Mouse (Mus musculus) testis, adult 2 months (tissue): ENCODE measurements around the gene Vrk3.

Source experiments
- CTCF ChIP-seq: fragments of 200-500 bp; IDR thresholded peaks from 2 replicates; pipeline ENCODE4 v1.5.1; 2012; ENCODE audit warnings: low read depth, mild to moderate bottlenecking, inconsistent platforms, low read length, moderate library complexity; ENCODE audit not compliant: control insufficient read depth, insufficient read depth, insufficient replicate concordance
- POLR2A ChIP-seq: fragments of 200-500 bp; IDR thresholded peaks from 2 replicates; pipeline ENCODE4 v1.6.1; 2012; ENCODE audit warnings: low read depth, mild to moderate bottlenecking, inconsistent platforms, low read length, moderate library complexity; ENCODE audit not compliant: control insufficient read depth

DNA sequence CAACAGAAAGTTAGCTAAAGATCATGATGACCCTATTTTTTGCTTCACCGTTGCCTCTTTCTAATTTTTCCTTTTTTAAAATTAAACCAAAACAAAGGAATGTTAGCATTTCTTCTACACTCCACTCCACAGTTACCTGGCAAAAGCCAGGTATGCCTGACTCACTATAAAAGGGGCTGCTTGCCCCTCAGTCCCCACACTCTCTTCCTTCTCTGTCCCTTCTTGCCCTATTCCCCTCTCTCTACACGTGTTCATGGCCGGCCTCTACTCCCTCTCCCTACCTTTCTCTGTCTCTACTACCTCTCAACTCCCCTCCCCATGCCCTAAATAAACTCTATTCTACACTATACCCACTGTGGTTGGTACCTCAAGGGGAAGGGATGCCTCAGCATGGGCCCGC, 1.1 kb upstream of the Vrk3 start:
- TF ChIP-seq CTCF (no peak), POLR2A (no peak)
